Comparison of ENCODE assay signal across 10 mouse cellular contexts in the genomic region with DNA sequence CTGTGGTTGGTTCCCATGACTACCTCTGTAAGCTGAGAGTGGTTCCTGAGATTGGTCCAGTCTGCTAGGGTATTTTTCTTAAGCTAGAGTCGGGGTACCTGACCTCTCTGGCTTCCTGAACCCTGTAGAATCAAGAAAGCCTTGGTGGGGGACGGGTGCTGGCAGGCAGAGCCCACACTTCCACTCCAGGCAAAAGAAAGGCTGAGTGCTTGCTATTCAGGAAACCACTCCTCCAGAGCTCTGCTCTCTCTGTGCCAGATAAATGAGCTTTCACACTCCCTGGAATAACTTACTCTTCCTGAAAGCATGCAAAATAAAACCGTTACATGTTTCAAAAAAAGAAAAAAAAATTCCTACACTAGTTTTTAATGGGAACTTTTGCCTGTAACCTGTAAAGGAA. TPM values are rescaled to one million over a fixed set of nuclear protein-coding genes. Genes with fewer than 3 reads are reported as not detected.
DNase-seq lines count a peak whose midpoint lies in the region; ATAC-seq and TF ChIP-seq lines count a peak whose summit lies in the region.
"Had no signal": no experiment of that assay in that cellular context is flagged by ENCODE, and none has a peak within 500 bp of the region (broad histone marks: within the 10 kb centered on the region; RNA-seq: fewer than 3 reads in every experiment).

No protein-coding gene starts in this region.

- H3K4me1 ChIP-seq in kidney, embryonic 16.5 days (ENCODE audit: insufficient read depth, low read length), result peaks cover 11% of the 10 kb centered on the region
- H3K4me1 ChIP-seq in midbrain, embryonic 10.5 days, result peaks cover 46% of the 10 kb centered on the region
- H3K4me1 ChIP-seq in midbrain, embryonic 14.5 days (ENCODE audit: control insufficient read depth, insufficient read depth, low read length), result peaks cover 12% of the 10 kb centered on the region; the same call in 1 of the 2 replicates
- peaks cover 6 to 13% of the 10 kb centered on the region in 2 experiments for H3K4me1 ChIP-seq in heart, embryonic 14.5 days (ENCODE audit: control insufficient read depth in 2 of 2, insufficient read depth in 2 of 2, low read length in 2 of 2)
- peaks cover 11% of the 10 kb centered on the region for H3K4me1 ChIP-seq in midbrain, postnatal 0 days (ENCODE audit: insufficient read depth, low read length)

- H3K9me3 ChIP-seq in kidney, embryonic 16.5 days (ENCODE audit: low read length), result no peaks in the 10 kb centered on the region
- H3K9me3 ChIP-seq in midbrain, embryonic 10.5 days (replicated peaks), result no peaks in the 10 kb centered on the region
- no peaks in the 10 kb centered on the region for H3K9me3 ChIP-seq in midbrain, embryonic 14.5 days (ENCODE audit: control insufficient read depth, low read length)
- no peaks in the 10 kb centered on the region for H3K9me3 ChIP-seq in heart, embryonic 14.5 days (ENCODE audit: control insufficient read depth, low read length)
- no peaks in the 10 kb centered on the region for H3K9me3 ChIP-seq in midbrain, postnatal 0 days (ENCODE audit: low read length)
- H3K9me3 ChIP-seq: embryonic facial prominence, embryonic 15.5 days had no signal

- no peaks in the 10 kb centered on the region for H3K27me3 ChIP-seq in kidney, embryonic 16.5 days (ENCODE audit: insufficient read depth, low read length)
- peaks cover 8% of the 10 kb centered on the region; the same call in 1 of the 2 replicates for H3K27me3 ChIP-seq in midbrain, embryonic 10.5 days (ENCODE audit: low read depth, poor library complexity, severe bottlenecking)
- H3K27me3 ChIP-seq in midbrain, embryonic 14.5 days (ENCODE audit: control insufficient read depth, insufficient read depth, low read length), result no peaks in the 10 kb centered on the region
- H3K27me3 ChIP-seq in heart, embryonic 14.5 days (ENCODE audit: control insufficient read depth, insufficient read depth, low read length), result no peaks in the 10 kb centered on the region
- H3K27me3 ChIP-seq in midbrain, postnatal 0 days (ENCODE audit: insufficient read depth, low read length), result no peaks in the 10 kb centered on the region
- H3K27me3 ChIP-seq: embryonic facial prominence, embryonic 15.5 days had no signal

- H3K36me3 ChIP-seq in kidney, embryonic 16.5 days (ENCODE audit: insufficient read depth, low read length), result no peaks in the 10 kb centered on the region
- H3K36me3 ChIP-seq in midbrain, embryonic 10.5 days, result no peaks in the 10 kb centered on the region
- no peaks in the 10 kb centered on the region for H3K36me3 ChIP-seq in midbrain, embryonic 14.5 days (ENCODE audit: control insufficient read depth, insufficient read depth, low read length)
- no peaks in the 10 kb centered on the region for H3K36me3 ChIP-seq in heart, embryonic 14.5 days (ENCODE audit: control insufficient read depth, insufficient read depth, low read length)
- no peaks in the 10 kb centered on the region for H3K36me3 ChIP-seq in midbrain, postnatal 0 days (ENCODE audit: insufficient read depth, low read length)
- H3K36me3 ChIP-seq: embryonic facial prominence, embryonic 15.5 days had no signal

- no peak for TF ChIP-seq CTCF in midbrain, postnatal 0 days (IDR thresholded peaks at IDR 0.05)

- WGBS in kidney, embryonic 16.5 days, result 15% methylated on average over 3 of the region's 3 CpGs
- WGBS in midbrain, embryonic 10.5 days, result 21% methylated on average over 3 of the region's 3 CpGs
- 21% methylated on average over 3 of the region's 3 CpGs for WGBS in midbrain, embryonic 14.5 days
- 4% methylated on average over 3 of the region's 3 CpGs for WGBS in heart, embryonic 14.5 days
- 10% methylated on average over 3 of the region's 3 CpGs for WGBS in midbrain, postnatal 0 days

- no peak overlapping the region for H3K4me2 ChIP-seq in kidney, embryonic 16.5 days (replicated peaks; ENCODE audit: low read depth, low read length)
- no peak overlapping the region for H3K4me2 ChIP-seq in midbrain, embryonic 14.5 days (ENCODE audit: low read length)
- peak overlapping the region; percentile 21; the same call in 1 of the 2 replicates for H3K4me2 ChIP-seq in heart, embryonic 14.5 days (ENCODE audit: low read length)
- no peak overlapping the region for H3K4me2 ChIP-seq in midbrain, postnatal 0 days (ENCODE audit: low read depth, low read length, poor library complexity, severe bottlenecking)
- H3K4me2 ChIP-seq: embryonic facial prominence, embryonic 15.5 days had no signal

- peak; percentile 61 for ATAC-seq in kidney, embryonic 16.5 days (ENCODE audit: low FRiP score, low TSS enrichment)
- no peak for ATAC-seq in midbrain, embryonic 14.5 days (ENCODE audit: low FRiP score, low TSS enrichment)
- ATAC-seq in heart, embryonic 14.5 days (ENCODE audit: insufficient number of reproducible peaks, insufficient read depth, low FRiP score, low read depth), result peak; percentile 77
- ATAC-seq in midbrain, postnatal 0 days (ENCODE audit: low FRiP score), result peak; percentile 51; the same call in 1 of the 2 replicates

- no peak overlapping the region for H3K9ac ChIP-seq in kidney, embryonic 16.5 days (replicated peaks; ENCODE audit: low read length)
- no peak overlapping the region for H3K9ac ChIP-seq in midbrain, embryonic 14.5 days (replicated peaks; ENCODE audit: low read length)
- 0 out of 2 replicates have a peak overlapping the region, but pooled peaks have one; percentile 11 for H3K9ac ChIP-seq in heart, embryonic 14.5 days (ENCODE audit: low read length)
- no peak overlapping the region for H3K9ac ChIP-seq in midbrain, postnatal 0 days (replicated peaks; ENCODE audit: low read length, poor library complexity, severe bottlenecking)
- H3K9ac ChIP-seq: embryonic facial prominence, embryonic 15.5 days; liver, embryonic 14.5 days had no signal

- H3K4me3 ChIP-seq in kidney, embryonic 16.5 days (ENCODE audit: low read length), result no peak overlapping the region
- H3K4me3 ChIP-seq in midbrain, embryonic 10.5 days, result no peak overlapping the region
- no peak overlapping the region for H3K4me3 ChIP-seq in midbrain, embryonic 14.5 days (replicated peaks; ENCODE audit: low read depth, low read length)
- H3K4me3 ChIP-seq in heart, embryonic 14.5 days (ENCODE audit: control insufficient read depth in 1 of 2, insufficient read depth in 1 of 2, low read depth in 1 of 2, low read length in 2 of 2), result no peak overlapping the region
- H3K4me3 ChIP-seq in midbrain, postnatal 0 days (ENCODE audit: low read depth, low read length), result no peak overlapping the region
- H3K4me3 ChIP-seq: embryonic facial prominence, embryonic 15.5 days had no signal

- no peak overlapping the region for H3K27ac ChIP-seq in kidney, embryonic 16.5 days (ENCODE audit: low read length)
- 0 out of 2 replicates have a peak overlapping the region, but pooled peaks have one; percentile 46 for H3K27ac ChIP-seq in midbrain, embryonic 10.5 days (replicated peaks)
- H3K27ac ChIP-seq in midbrain, embryonic 14.5 days (replicated peaks; ENCODE audit: low read depth, low read length), result no peak overlapping the region
- H3K27ac ChIP-seq in heart, embryonic 14.5 days (replicated peaks in 1 of 2; ENCODE audit: control insufficient read depth in 1 of 2, insufficient read depth in 1 of 2, low read depth in 2 of 2, low read length in 2 of 2), result peak overlapping the region; percentile 32 to 50; a peak in 3 of 4 replicates
- H3K27ac ChIP-seq in midbrain, postnatal 0 days (ENCODE audit: low read depth, low read length), result peak overlapping the region; percentile 39; the same call in 1 of the 2 replicates
- H3K27ac ChIP-seq: embryonic facial prominence, embryonic 15.5 days; liver, embryonic 14.5 days had no signal

- no peak for DNase-seq in kidney, adult 8-10 months
- DNase-seq in midbrain, embryonic 10.5 days (ENCODE audit: low spot score), result no peak
- DNase-seq in midbrain, embryonic 14.5 days, result no peak
- DNase-seq in midbrain, postnatal 0 days (ENCODE audit: low spot score), result no peak
- no peak for DNase-seq in cerebellum, adult 11-12 months
- DNase-seq: cerebellum, adult 18-20 months had no signal

RNA-seq across cellular contexts. Expression of a gene that starts 38.5 kb away (rescaled TPM):
- 13.3 and 18.4 TPM in 2 replicates for polyA plus RNA-seq in kidney, embryonic 16.5 days (2015; fragmentation: Nextera tagmentation; extraction: Ambion mirVana)
- polyA plus RNA-seq in midbrain, embryonic 10.5 days (2016; fragmentation: Nextera tagmentation; extraction: Ambion mirVana), result 14.0 and 16.8 TPM in 2 replicates
- 30.5 and 34.3 TPM in 2 replicates for polyA plus RNA-seq in midbrain, embryonic 14.5 days (2014; fragmentation: Nextera tagmentation; extraction: Ambion mirVana)
- 8.5 and 9.6 TPM in 2 replicates for polyA plus RNA-seq in heart, embryonic 14.5 days (2014; fragmentation: Nextera tagmentation; extraction: Ambion mirVana)
- 28.6 and 38.7 TPM in 2 replicates for total RNA-seq in midbrain, postnatal 0 days (2014; rRNA removed)
- 12.3 and 15.5 TPM in 2 replicates for polyA plus RNA-seq in midbrain, postnatal 0 days (2015; fragmentation: Nextera tagmentation; extraction: Ambion mirVana)

RNA-seq across cellular contexts. Expression of a gene that starts 38.5 kb away (rescaled TPM):
- polyA plus RNA-seq in kidney, embryonic 16.5 days (2015; fragmentation: Nextera tagmentation; extraction: Ambion mirVana), result 42.4 and 42.8 TPM in 2 replicates
- 38.3 and 39.6 TPM in 2 replicates for polyA plus RNA-seq in midbrain, embryonic 10.5 days (2016; fragmentation: Nextera tagmentation; extraction: Ambion mirVana)
- 31.8 and 32.1 TPM in 2 replicates for polyA plus RNA-seq in midbrain, embryonic 14.5 days (2014; fragmentation: Nextera tagmentation; extraction: Ambion mirVana)
- polyA plus RNA-seq in heart, embryonic 14.5 days (2014; fragmentation: Nextera tagmentation; extraction: Ambion mirVana), result 32.1 and 37.5 TPM in 2 replicates
- 22.9 and 26.3 TPM in 2 replicates for total RNA-seq in midbrain, postnatal 0 days (2014; rRNA removed)
- 29.9 and 31.4 TPM in 2 replicates for polyA plus RNA-seq in midbrain, postnatal 0 days (2015; fragmentation: Nextera tagmentation; extraction: Ambion mirVana)

Comparison
In these comparisons a context has a peak if more than half of its experiments do, and no peak if none do; other contexts are left out.
1. H3K27ac ChIP-seq: peak in midbrain, embryonic 10.5 days (single experiment), heart, embryonic 14.5 days (2 of 2) and midbrain, postnatal 0 days (single experiment); none in kidney, embryonic 16.5 days (single experiment) and midbrain, embryonic 14.5 days (single experiment).